In the genomic region with DNA sequence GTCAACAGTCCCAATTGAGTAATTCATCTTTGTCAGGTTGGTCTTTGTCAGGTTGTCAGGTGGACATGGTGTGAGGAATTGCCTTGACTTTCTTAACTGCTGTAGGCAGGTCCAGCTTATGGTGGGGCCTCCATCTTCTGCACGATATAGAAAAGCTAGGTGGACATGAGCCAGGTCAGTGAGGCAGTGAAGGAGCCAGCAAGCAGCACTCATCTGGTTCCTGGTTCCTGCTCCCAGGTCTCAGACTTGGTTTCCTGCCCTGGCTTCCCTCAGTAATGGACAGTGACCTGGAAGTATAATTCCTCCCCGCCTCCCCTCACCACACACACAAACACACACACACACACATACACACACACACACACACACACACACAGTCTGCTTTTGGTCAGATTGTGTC, we compare ENCODE assay signal across 26 mouse cellular contexts. TPM values are rescaled to one million over a fixed set of nuclear protein-coding genes. Genes with fewer than 3 reads are reported as not detected.
A peak's percentile ranks its signal among the peaks of the same experiment; 100 is the strongest.
DNase-seq lines count a peak whose midpoint lies in the region; ATAC-seq and TF ChIP-seq lines count a peak whose summit lies in the region.
"Had no signal": no experiment of that assay in that cellular context is flagged by ENCODE, and none has a peak within 500 bp of the region (broad histone marks: within the 10 kb centered on the region; RNA-seq: fewer than 3 reads in every experiment).

No protein-coding gene starts in this region.

- no peak; the same call in 1 of the 2 replicates for ATAC-seq in hindbrain, embryonic 11.5 days (ENCODE audit: low FRiP score)
- ATAC-seq in hindbrain, postnatal 0 days = no peak
- ATAC-seq in midbrain, embryonic 11.5 days (ENCODE audit: low FRiP score) = no peak; the same call in 1 of the 2 replicates
- no peak for ATAC-seq in midbrain, embryonic 16.5 days
- ATAC-seq: forebrain, embryonic 14.5 days; forebrain, embryonic 16.5 days had no signal

- H3K4me1 ChIP-seq in hindbrain, embryonic 11.5 days (replicated peaks; ENCODE audit: control insufficient read depth, insufficient read depth, low read length) = no peaks in the 10 kb centered on the region
- H3K4me1 ChIP-seq in hindbrain, postnatal 0 days (ENCODE audit: insufficient read depth, low read length) = no peaks in the 10 kb centered on the region
- no peaks in the 10 kb centered on the region for H3K4me1 ChIP-seq in midbrain, embryonic 11.5 days (ENCODE audit: control insufficient read depth, insufficient read depth, low read length)
- H3K4me1 ChIP-seq in midbrain, embryonic 16.5 days (ENCODE audit: control insufficient read depth, insufficient read depth, low read length) = no peaks in the 10 kb centered on the region
- H3K4me1 ChIP-seq: forebrain, embryonic 10.5 days; forebrain, embryonic 12.5 days had no signal

- no peaks in the 10 kb centered on the region for H3K36me3 ChIP-seq in hindbrain, embryonic 11.5 days (ENCODE audit: control insufficient read depth, insufficient read depth, low read length)
- H3K36me3 ChIP-seq in hindbrain, postnatal 0 days (ENCODE audit: insufficient read depth, low read length) = no peaks in the 10 kb centered on the region
- H3K36me3 ChIP-seq in midbrain, embryonic 11.5 days (ENCODE audit: control insufficient read depth, insufficient read depth, low read length) = no peaks in the 10 kb centered on the region
- H3K36me3 ChIP-seq in midbrain, embryonic 16.5 days (ENCODE audit: control insufficient read depth, insufficient read depth, low read length) = no peaks in the 10 kb centered on the region
- H3K36me3 ChIP-seq: forebrain, embryonic 12.5 days had no signal

- DNase-seq in hindbrain, embryonic 11.5 days (ENCODE audit: low spot score) = peak; percentile 9
- DNase-seq in hindbrain, postnatal 0 days (ENCODE audit: low spot score) = no peak
- peak; percentile 75 for DNase-seq in midbrain, embryonic 11.5 days (ENCODE audit: low spot score, missing footprints)
- DNase-seq: adrenal gland, adult 2 months; adrenal gland, postnatal 10 days; adrenal gland, postnatal 25 days; cerebellum, adult 11 months; cerebellum, adult 18-20 months; cerebellum, adult 8-10 months; cerebellum, adult 9-11 months; cerebellum, postnatal 14 days; cerebellum, postnatal 36 days; embryo, embryonic 11 days had no signal

- H3K9ac ChIP-seq in hindbrain, embryonic 11.5 days (ENCODE audit: low read depth, low read length) = no peak overlapping the region
- no peak overlapping the region for H3K9ac ChIP-seq in hindbrain, postnatal 0 days (replicated peaks; ENCODE audit: low read length)
- H3K9ac ChIP-seq in midbrain, embryonic 11.5 days (ENCODE audit: low read length) = no peak overlapping the region
- no peak overlapping the region for H3K9ac ChIP-seq in midbrain, embryonic 16.5 days (ENCODE audit: low read depth, low read length)
- H3K9ac ChIP-seq: embryonic facial prominence, embryonic 13.5 days; embryonic facial prominence, embryonic 15.5 days; forebrain, embryonic 12.5 days had no signal

- no peak overlapping the region for H3K4me3 ChIP-seq in hindbrain, embryonic 11.5 days (ENCODE audit: low read depth, low read length)
- H3K4me3 ChIP-seq in hindbrain, postnatal 0 days (ENCODE audit: low read length) = no peak overlapping the region
- H3K4me3 ChIP-seq in midbrain, embryonic 11.5 days (ENCODE audit: low read depth, low read length) = no peak overlapping the region
- no peak overlapping the region for H3K4me3 ChIP-seq in midbrain, embryonic 16.5 days (ENCODE audit: low read depth, low read length)
- H3K4me3 ChIP-seq: embryonic facial prominence, embryonic 13.5 days; embryonic facial prominence, embryonic 15.5 days; erythroblast, embryonic 14.5 days; forebrain, embryonic 10.5 days; forebrain, embryonic 12.5 days had no signal

- no peaks in the 10 kb centered on the region for H3K27me3 ChIP-seq in hindbrain, embryonic 11.5 days (ENCODE audit: control insufficient read depth, insufficient read depth, low read length)
- H3K27me3 ChIP-seq in hindbrain, postnatal 0 days (ENCODE audit: insufficient read depth, low read length) = no peaks in the 10 kb centered on the region
- no peaks in the 10 kb centered on the region for H3K27me3 ChIP-seq in midbrain, embryonic 11.5 days (ENCODE audit: control insufficient read depth, insufficient read depth, low read length)
- H3K27me3 ChIP-seq in midbrain, embryonic 16.5 days (ENCODE audit: control insufficient read depth, insufficient read depth, low read depth, low read length) = no peaks in the 10 kb centered on the region
- H3K27me3 ChIP-seq: embryonic facial prominence, embryonic 13.5 days; embryonic facial prominence, embryonic 15.5 days; forebrain, embryonic 12.5 days had no signal

- H3K4me2 ChIP-seq in hindbrain, embryonic 11.5 days (replicated peaks; ENCODE audit: low read depth, low read length) = no peak overlapping the region
- H3K4me2 ChIP-seq in hindbrain, postnatal 0 days (ENCODE audit: low read depth, low read length) = no peak overlapping the region
- H3K4me2 ChIP-seq in midbrain, embryonic 11.5 days = no peak overlapping the region
- H3K4me2 ChIP-seq in midbrain, embryonic 16.5 days (ENCODE audit: low read length) = no peak overlapping the region
- H3K4me2 ChIP-seq: embryonic facial prominence, embryonic 13.5 days; embryonic facial prominence, embryonic 15.5 days; forebrain, embryonic 12.5 days had no signal

- no peak for TF ChIP-seq CTCF in hindbrain, postnatal 0 days (IDR thresholded peaks at IDR 0.05; ENCODE audit: low read depth)

- H3K27ac ChIP-seq in hindbrain, embryonic 11.5 days (ENCODE audit: low read depth, low read length) = no peak overlapping the region
- H3K27ac ChIP-seq in hindbrain, postnatal 0 days = no peak overlapping the region
- no peak overlapping the region for H3K27ac ChIP-seq in midbrain, embryonic 11.5 days (ENCODE audit: low read depth, low read length)
- H3K27ac ChIP-seq in midbrain, embryonic 16.5 days (ENCODE audit: low read length) = no peak overlapping the region
- H3K27ac ChIP-seq: embryonic facial prominence, embryonic 13.5 days; embryonic facial prominence, embryonic 15.5 days; forebrain, embryonic 10.5 days; forebrain, embryonic 12.5 days had no signal

- H3K9me3 ChIP-seq in hindbrain, embryonic 11.5 days (ENCODE audit: control insufficient read depth, low read length) = no peaks in the 10 kb centered on the region
- H3K9me3 ChIP-seq in hindbrain, postnatal 0 days (ENCODE audit: low read length) = no peaks in the 10 kb centered on the region
- no peaks in the 10 kb centered on the region for H3K9me3 ChIP-seq in midbrain, embryonic 11.5 days (ENCODE audit: control insufficient read depth, low read length)
- H3K9me3 ChIP-seq in midbrain, embryonic 16.5 days (replicated peaks; ENCODE audit: control insufficient read depth, low read length, poor library complexity, severe bottlenecking) = no peaks in the 10 kb centered on the region
- H3K9me3 ChIP-seq: embryonic facial prominence, embryonic 13.5 days; embryonic facial prominence, embryonic 15.5 days; forebrain, embryonic 10.5 days; forebrain, embryonic 12.5 days had no signal

- WGBS in hindbrain, embryonic 11.5 days = 83% methylated on average over 2 of the region's 2 CpGs
- 67% methylated on average over 2 of the region's 2 CpGs for WGBS in hindbrain, postnatal 0 days
- WGBS in midbrain, embryonic 11.5 days = 70% methylated on average over 2 of the region's 2 CpGs
- WGBS in midbrain, embryonic 16.5 days = 72% methylated on average over 2 of the region's 2 CpGs

RNA-seq across cellular contexts. Expression of gene Rep15, which starts 37.0 kb away (rescaled TPM):
- polyA plus RNA-seq in hindbrain, embryonic 11.5 days (2014; fragmentation: Nextera tagmentation; extraction: Ambion mirVana) = 0.46 and 0.98 TPM in 2 replicates
- 0.50 TPM in 1 of 2 replicates, not detected in the other for total RNA-seq in hindbrain, postnatal 0 days (2014; rRNA removed)
- 0.48 TPM in 2 replicates for polyA plus RNA-seq in hindbrain, postnatal 0 days (2015; fragmentation: Nextera tagmentation; extraction: Ambion mirVana)
- 0.55 and 0.88 TPM in 2 replicates for polyA plus RNA-seq in midbrain, embryonic 11.5 days (2014; fragmentation: Nextera tagmentation; extraction: Ambion mirVana)
- 0.66 and 0.89 TPM in 2 replicates for polyA plus RNA-seq in midbrain, embryonic 16.5 days (2015; fragmentation: Nextera tagmentation; extraction: Ambion mirVana)
- total RNA-seq: common myeloid progenitor, adult 5-6 weeks had no signal
- polyA plus RNA-seq: erythroblast, embryonic 14.5 days had no signal

RNA-seq across cellular contexts. Expression of gene 1700034J05Rik, which starts 41.2 kb away (rescaled TPM):
- polyA plus RNA-seq in hindbrain, embryonic 11.5 days (2014; fragmentation: Nextera tagmentation; extraction: Ambion mirVana) = 0.20 and 0.46 TPM in 2 replicates
- total RNA-seq in hindbrain, postnatal 0 days (2014; rRNA removed) = not detected in 2 replicates
- polyA plus RNA-seq in hindbrain, postnatal 0 days (2015; fragmentation: Nextera tagmentation; extraction: Ambion mirVana) = not detected in 2 replicates
- polyA plus RNA-seq in midbrain, embryonic 11.5 days (2014; fragmentation: Nextera tagmentation; extraction: Ambion mirVana) = 0.11 and 0.18 TPM in 2 replicates
- 0.06 TPM in 1 of 2 replicates, not detected in the other for polyA plus RNA-seq in midbrain, embryonic 16.5 days (2015; fragmentation: Nextera tagmentation; extraction: Ambion mirVana)
- total RNA-seq: adrenal gland, adult 2 months; adrenal gland, postnatal 10 days; adrenal gland, postnatal 25 days; adrenal gland, postnatal 4 days; common myeloid progenitor, adult 5-6 weeks; MEL had no signal
- polyA plus RNA-seq: adrenal gland, adult 2 months; brain, embryonic 14.5 days; embryonic facial prominence, embryonic 11.5 days; erythroblast, embryonic 14.5 days; forebrain, embryonic 12.5 days; forebrain, embryonic 14.5 days; forebrain, embryonic 16.5 days had no signal

RNA-seq across cellular contexts. Expression of gene Mrps35, which starts 47.2 kb away (rescaled TPM):
- 84.1 and 87.5 TPM in 2 replicates for polyA plus RNA-seq in hindbrain, embryonic 11.5 days (2014; fragmentation: Nextera tagmentation; extraction: Ambion mirVana)
- total RNA-seq in hindbrain, postnatal 0 days (2014; rRNA removed) = 8.3 and 8.7 TPM in 2 replicates
- 78.5 and 79.9 TPM in 2 replicates for polyA plus RNA-seq in hindbrain, postnatal 0 days (2015; fragmentation: Nextera tagmentation; extraction: Ambion mirVana)
- 88.1 and 97.8 TPM in 2 replicates for polyA plus RNA-seq in midbrain, embryonic 11.5 days (2014; fragmentation: Nextera tagmentation; extraction: Ambion mirVana)
- polyA plus RNA-seq in midbrain, embryonic 16.5 days (2015; fragmentation: Nextera tagmentation; extraction: Ambion mirVana) = 66.1 and 67.6 TPM in 2 replicates
